Mouse (Mus musculus) forebrain, embryonic 10.5 days (tissue): ENCODE data around the gene Olfr1393. TPM values are rescaled to one million over a fixed set of nuclear protein-coding genes. Genes with fewer than 3 reads are reported as not detected.

Source experiments
- DNase-seq: peaks from one replicate; pipeline ENCODE4 v3.0.0-alpha.2; 2017; ENCODE audit warnings: low spot score; ENCODE audit errors: extremely low spot score
- H3K27ac ChIP-seq: fragments of 300-500 bp; sonication (generic); 2 replicates; pipeline ENCODE4 v1.5.1; 2016; ENCODE audit warnings: mild to moderate bottlenecking
- H3K27me3 ChIP-seq: fragments of 300-500 bp; sonication (generic); 2 replicates; pipeline ENCODE4 v1.6.1; 2016; ENCODE audit warnings: mild to moderate bottlenecking; ENCODE audit not compliant: poor library complexity, severe bottlenecking
- H3K36me3 ChIP-seq: fragments of 300-500 bp; sonication (generic); replicated peaks from 2 replicates; pipeline ENCODE4 v1.6.1; 2016; ENCODE audit warnings: mild to moderate bottlenecking, moderate library complexity
- H3K4me1 ChIP-seq: fragments of 300-500 bp; sonication (generic); 2 replicates; pipeline ENCODE4 v1.6.1; 2016
- H3K4me3 ChIP-seq: fragments of 300-500 bp; sonication (generic); 2 replicates; pipeline ENCODE4 v1.5.1; 2016; ENCODE audit warnings: mild to moderate bottlenecking, moderate library complexity
- H3K9me3 ChIP-seq: fragments of 300-500 bp; sonication (generic); 2 replicates; pipeline ENCODE4 v1.6.1; 2016; ENCODE audit warnings: mild to moderate bottlenecking, moderate library complexity
- WGBS: fragments of 180-500 bp; shearing (Covaris S2); methylation state at CpG from one replicate; pipeline ENCODE4 v1.1.7; 2016; 5-methylcytosine and 5-hydroxymethylcytosine counted together
- polyA plus RNA-seq: library from polyadenylated mRNA; unstranded; fragments of >200 nt; fragmentation: Nextera tagmentation; extraction: Ambion mirVana; gene quantifications from 2 replicates; pipeline ENCODE4 v1.2.1, GENCODE M21; 2016

Gene Olfr1393
- polyA plus RNA-seq, 1 experiment from 2014 or later = 0.07 TPM

DNA sequence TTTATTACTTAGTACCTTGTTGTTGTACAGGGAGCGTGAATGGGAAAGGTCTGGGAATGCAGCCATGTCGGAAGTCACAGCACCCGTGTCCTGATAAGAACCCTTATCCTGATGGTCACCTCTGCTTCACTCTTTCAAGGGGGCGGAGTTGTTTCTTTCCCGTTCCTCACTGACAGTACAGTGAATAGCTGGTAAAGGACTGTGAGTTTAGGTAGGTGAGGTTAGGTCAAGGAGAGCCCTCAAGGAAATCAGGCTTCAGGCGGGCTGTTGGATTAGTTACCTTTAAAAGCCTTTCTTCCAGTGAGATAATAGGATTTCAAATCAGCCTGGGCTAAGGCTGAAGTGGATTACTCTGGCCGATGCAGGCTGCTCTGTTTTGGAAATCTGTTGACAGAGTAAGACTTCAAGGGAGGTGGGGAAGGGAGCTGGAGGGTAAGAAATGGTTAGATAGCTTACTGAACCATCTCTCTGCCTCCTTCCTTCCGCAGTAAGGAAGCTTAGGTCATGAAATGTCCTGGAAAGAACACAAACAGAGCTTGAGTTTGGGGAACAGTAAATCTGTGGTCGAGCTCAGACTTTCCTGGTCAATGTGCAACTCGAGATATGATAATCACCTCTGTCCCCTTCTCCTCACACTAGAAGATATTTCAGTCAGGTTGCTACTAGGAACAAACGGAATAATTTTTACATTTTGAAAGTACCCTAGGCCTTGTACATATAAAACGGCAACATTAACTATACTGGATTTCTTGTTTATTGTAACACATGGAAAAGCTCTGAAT, 32.3 kb upstream of the Olfr1393 start:
- Histone ChIP-seq H3K36me3 (no peaks in the 10 kb centered on the region), H3K9me3 (no peaks in the 10 kb centered on the region), H3K27ac (peak overlapping the region; percentile 92; the same call in 1 of the 2 replicates), H3K27me3 (no peaks in the 10 kb centered on the region), H3K4me1 (peaks cover 66% of the 10 kb centered on the region), H3K4me3 (peak overlapping the region; percentile 65)
- 28% methylated on average over 12 of the region's 12 CpGs for WGBS
- DNase-seq = no peak

DNA sequence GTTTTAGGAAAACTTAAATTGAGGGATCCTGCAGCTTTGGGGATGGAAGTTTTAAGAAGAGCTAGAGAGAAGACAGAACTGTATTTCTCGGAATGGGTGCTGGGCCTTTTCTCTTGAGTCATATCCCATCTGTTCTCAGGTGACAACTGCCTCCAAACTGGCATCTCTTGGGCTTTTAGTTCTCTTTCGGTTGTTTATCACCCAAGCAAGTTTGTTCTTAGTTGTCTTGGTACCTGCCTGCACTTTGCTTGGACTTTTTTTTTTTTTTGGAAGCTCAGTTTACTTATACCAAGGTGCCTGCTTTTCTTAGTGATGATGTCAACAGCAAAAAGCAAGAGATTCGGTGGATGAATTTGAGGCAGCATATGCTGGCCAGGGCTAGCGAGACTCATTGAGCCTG, 31.6 kb upstream of the Olfr1393 start:
- no peaks in the 10 kb centered on the region for H3K27me3 ChIP-seq
- no peaks in the 10 kb centered on the region for H3K36me3 ChIP-seq
- 88% methylated on average over 4 of the region's 4 CpGs for WGBS
- H3K4me3 ChIP-seq = no peak overlapping the region
- H3K9me3 ChIP-seq = no peaks in the 10 kb centered on the region
- no peak overlapping the region for H3K27ac ChIP-seq
- H3K4me1 ChIP-seq = peaks cover 73% of the 10 kb centered on the region
- no peak for DNase-seq

DNA sequence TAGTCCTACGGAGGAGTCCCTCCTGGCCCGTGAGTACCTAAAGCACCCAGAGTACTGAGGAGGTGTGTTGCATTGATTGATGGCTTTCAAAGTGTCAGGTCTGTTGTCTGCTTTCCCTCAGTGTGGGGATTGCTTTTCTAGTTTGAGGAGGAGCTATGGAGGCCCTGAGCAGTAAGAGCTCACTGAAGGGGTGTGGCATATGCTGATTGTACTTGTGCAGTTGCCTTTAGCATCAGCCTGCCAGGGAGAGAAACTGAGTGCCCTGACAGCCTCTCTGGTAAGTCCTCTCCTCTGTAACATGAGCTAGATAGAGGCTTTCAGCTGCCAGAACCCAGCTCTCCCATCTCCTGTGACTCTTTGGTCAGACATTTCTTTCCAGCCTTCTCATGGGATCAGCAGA, 30.8 kb upstream of the Olfr1393 start:
- Histone ChIP-seq H3K4me3 (no peak overlapping the region), H3K4me1 (peaks cover 80% of the 10 kb centered on the region), H3K27ac (no peak overlapping the region), H3K36me3 (no peaks in the 10 kb centered on the region), H3K9me3 (no peaks in the 10 kb centered on the region), H3K27me3 (no peaks in the 10 kb centered on the region)
- no peak for DNase-seq
- 89% methylated on average over 2 of the region's 2 CpGs for WGBS

DNA sequence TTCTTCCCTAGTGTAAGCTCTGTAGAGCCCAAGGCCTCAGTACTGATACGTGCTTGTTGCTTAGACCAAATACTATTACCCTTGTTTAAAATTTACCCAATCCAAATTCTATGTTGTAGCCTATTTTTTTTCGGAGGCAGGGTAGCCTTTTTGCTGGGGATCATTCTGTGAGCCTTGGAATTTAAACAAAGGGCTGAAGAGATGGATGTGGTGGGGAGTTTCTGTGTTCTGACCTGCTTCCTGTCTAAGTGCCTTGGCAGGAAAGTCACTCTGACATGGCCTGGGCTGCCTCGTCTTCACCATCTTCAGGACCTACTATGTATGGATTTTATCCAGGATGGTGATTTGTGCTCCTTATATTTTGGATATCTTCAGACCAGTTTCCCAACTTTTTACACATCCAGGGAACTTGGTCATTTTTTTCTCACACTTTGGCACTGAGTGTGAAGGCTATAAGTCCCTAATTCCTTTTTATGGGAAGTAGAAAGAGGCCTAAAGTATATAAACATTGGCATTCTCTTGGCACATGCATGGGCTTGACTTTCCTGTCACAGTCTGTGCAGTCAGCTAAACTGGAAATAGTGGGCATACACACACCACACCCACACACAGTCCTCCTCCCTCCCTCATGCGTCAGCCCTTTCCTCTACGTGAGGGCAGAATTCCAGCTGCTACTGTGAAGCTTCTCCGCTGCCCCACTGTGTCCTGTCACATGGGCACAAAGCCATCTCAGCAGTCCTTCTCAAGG, 29.7 kb upstream of the Olfr1393 start:
- no peaks in the 10 kb centered on the region for H3K27me3 ChIP-seq
- WGBS = 60% methylated on average over 6 of the region's 6 CpGs
- H3K4me3 ChIP-seq = no peak overlapping the region
- peaks cover 9% of the 10 kb centered on the region for H3K36me3 ChIP-seq
- no peaks in the 10 kb centered on the region for H3K9me3 ChIP-seq
- no peak for DNase-seq
- peaks cover 71% of the 10 kb centered on the region for H3K4me1 ChIP-seq
- H3K27ac ChIP-seq = no peak overlapping the region

DNA sequence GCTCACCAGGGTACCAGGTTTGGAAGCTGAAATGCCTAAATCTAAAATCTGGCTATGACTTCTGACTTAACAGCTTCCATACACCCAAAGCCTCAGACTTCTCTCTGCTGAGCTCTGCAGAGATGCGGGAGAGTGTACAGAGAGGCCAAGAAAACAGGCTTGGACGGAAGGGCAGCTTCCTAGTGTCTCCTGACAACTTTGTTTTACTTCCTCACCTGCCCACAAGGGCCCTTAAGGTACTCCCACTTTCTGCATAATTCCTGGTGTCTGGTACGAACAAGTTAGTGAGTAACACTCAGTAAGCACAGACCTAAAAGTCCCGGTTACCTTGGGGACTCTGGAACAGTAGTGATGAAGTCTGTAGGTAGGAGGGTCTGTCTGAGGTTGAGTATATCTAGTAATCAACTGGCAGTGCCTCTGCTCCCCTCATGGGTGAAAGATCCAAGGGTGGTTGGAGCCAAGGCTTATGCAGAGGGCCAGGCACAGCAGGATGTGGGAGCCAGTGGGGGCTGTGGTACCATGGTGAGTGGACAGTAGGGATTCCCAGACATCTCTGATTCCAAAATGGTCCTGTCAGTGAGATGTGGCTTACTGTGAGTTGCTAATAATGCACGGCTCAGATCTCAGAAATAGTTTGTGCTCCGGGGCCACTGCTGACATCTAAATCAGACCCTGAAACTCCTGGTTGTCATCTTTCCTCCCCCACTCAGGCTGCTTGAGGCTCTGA, 29.0 kb upstream of the Olfr1393 start:
- WGBS = 68% methylated on average over 6 of the region's 6 CpGs
- Histone ChIP-seq H3K36me3 (peaks cover 16% of the 10 kb centered on the region), H3K9me3 (no peaks in the 10 kb centered on the region), H3K4me1 (peaks cover 70% of the 10 kb centered on the region), H3K4me3 (no peak overlapping the region), H3K27ac (peak overlapping the region; percentile 95; the same call in 1 of the 2 replicates), H3K27me3 (no peaks in the 10 kb centered on the region)
- DNase-seq = no peak

DNA sequence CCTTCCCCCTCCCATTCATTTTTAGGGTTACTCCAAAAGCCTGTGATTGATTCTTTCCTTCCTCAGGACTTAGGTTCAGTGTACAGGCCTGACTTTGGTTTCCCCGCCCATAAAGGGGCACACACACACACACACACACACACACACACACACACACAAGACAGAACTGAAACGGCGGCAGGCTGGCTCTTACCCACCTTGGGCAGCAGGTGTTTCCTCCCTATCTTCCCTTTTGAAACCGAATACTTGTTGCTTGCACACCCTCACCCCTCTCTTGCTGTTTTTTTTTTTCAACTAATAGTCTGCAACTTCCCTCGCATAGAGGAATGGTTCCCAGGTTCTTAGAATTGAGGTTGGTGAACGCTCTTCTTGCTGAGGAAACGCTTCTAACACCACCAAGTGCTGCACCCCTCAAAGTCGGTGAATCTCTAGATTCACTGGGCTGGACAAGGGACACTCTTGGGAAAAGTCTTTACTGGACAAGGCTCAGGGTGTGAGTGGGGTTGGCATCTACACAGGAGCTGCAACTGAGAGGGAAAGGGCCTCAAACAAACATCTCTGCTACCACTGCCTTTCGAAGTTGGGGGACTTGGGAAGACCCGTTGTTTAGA, 28.2 kb upstream of the Olfr1393 start:
- no peak for DNase-seq
- H3K27me3 ChIP-seq = no peaks in the 10 kb centered on the region

DNA sequence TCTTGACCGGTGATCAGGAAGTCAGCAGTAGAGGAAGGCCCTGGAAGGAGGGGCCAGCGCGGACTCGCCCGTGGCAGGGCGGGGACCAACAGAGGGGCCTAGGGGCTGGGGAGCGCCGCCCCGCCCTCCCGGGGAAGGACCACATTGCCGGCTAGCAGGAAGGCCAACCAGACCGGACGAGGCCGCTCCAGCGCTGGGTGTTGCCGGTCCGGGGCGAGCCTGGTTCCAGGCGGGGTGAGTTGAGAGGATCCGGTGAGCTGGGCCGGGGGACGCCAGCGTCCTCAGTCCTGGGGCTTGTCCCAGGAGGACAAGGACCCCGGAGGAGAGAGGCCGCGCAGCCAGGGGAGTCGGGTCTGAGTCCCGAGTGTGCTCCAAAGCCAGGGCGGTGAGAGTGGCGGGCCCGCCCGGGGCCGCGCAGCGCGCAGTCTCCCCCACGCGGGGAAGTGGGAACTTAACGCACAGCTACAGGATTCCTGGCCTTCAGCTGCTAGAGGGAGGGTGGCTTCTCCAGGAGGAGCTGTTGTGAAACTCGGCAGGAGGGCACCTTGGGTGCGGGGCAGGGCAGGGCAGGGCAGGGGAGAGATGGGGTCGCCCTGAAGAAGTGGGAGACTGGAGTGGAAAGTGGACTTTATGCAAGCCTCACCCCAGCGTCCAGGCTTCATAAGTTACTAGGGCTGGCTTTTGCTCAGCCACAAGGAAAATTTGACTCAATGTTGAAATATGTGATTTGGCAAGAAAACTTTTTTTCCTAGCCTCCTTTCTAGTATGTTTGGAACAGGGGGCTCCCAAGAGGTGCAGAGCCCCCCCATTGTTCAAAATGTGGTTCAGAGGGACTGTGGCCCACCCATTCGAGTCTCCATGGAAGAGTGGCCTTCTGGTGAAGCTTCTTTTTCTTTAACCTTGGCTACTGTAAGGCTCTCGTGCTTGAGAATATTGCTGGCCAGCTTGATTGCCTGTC, 27.4 kb upstream of the Olfr1393 start:
- peaks cover 54% of the 10 kb centered on the region for H3K4me1 ChIP-seq
- DNase-seq = peak; percentile 84
- 3% methylated on average over 45 of the region's 45 CpGs for WGBS

More for the DNA sequence above, 28.2 kb upstream of the Olfr1393 start:
- H3K9me3 ChIP-seq = no peaks in the 10 kb centered on the region
- peak overlapping the region; percentile 82 for H3K4me3 ChIP-seq
- 34% methylated on average over 10 of the region's 10 CpGs for WGBS
- peak overlapping the region; percentile 95 for H3K27ac ChIP-seq
- peaks cover 62% of the 10 kb centered on the region for H3K4me1 ChIP-seq
- H3K36me3 ChIP-seq = peaks cover 24% of the 10 kb centered on the region

DNA sequence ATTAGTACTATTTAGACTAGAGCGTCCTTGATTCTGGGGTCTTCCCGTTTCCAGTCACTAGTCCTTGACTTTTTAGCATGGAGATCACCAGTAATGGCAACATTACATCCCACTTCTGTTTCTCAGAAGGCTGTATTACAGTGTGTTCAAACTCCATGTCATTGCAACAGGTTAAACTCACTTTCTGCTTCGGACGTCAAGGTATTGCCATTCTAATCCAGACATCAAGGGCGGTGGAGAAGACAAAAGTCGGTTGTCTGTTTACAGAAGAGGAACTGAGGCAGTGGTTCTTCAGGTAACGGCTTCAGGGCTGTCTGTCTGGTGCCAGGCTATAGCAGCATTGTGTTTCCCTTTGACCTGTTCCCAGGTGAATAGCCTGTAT, 26.7 kb upstream of the Olfr1393 start:
- H3K4me1 ChIP-seq = peaks cover 47% of the 10 kb centered on the region
- no peak for DNase-seq
- peaks cover 33% of the 10 kb centered on the region for H3K36me3 ChIP-seq
- H3K27me3 ChIP-seq = no peaks in the 10 kb centered on the region
- no peaks in the 10 kb centered on the region for H3K9me3 ChIP-seq
- peak overlapping the region; percentile 82 for H3K4me3 ChIP-seq
- WGBS = 79% methylated on average over 7 of the region's 7 CpGs
- no peak overlapping the region for H3K27ac ChIP-seq

More for the DNA sequence above, 27.4 kb upstream of the Olfr1393 start:
- peaks cover 32% of the 10 kb centered on the region for H3K36me3 ChIP-seq
- H3K9me3 ChIP-seq = no peaks in the 10 kb centered on the region
- H3K27me3 ChIP-seq = no peaks in the 10 kb centered on the region
- H3K4me3 ChIP-seq = peak overlapping the region; percentile 82
- peak overlapping the region; percentile 95 for H3K27ac ChIP-seq

DNA sequence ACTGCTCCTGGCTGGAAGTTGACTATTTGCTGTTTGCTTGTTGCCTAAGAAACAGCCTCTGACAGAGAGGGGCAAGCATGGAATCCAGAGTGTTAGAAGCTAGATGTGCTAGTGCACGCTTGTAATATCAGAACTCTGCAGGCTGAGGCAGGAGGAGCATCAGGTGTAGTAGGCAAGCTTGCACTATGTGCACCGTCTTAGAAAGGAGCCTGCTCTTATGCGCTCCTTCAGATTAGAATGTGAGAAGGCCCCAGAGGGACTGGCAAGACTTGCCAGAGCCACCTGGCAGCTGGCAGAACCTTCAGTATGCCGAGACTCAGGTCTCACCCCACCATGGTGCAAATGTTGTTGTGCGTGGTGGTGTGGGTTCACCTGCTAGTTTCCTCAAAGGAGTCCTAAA, 26.1 kb upstream of the Olfr1393 start:
- Histone ChIP-seq H3K4me3 (no peak overlapping the region), H3K36me3 (peaks cover 36% of the 10 kb centered on the region), H3K9me3 (no peaks in the 10 kb centered on the region), H3K27me3 (no peaks in the 10 kb centered on the region), H3K4me1 (peaks cover 41% of the 10 kb centered on the region), H3K27ac (no peak overlapping the region)
- no peak for DNase-seq
- 95% methylated on average over 5 of the region's 5 CpGs for WGBS

DNA sequence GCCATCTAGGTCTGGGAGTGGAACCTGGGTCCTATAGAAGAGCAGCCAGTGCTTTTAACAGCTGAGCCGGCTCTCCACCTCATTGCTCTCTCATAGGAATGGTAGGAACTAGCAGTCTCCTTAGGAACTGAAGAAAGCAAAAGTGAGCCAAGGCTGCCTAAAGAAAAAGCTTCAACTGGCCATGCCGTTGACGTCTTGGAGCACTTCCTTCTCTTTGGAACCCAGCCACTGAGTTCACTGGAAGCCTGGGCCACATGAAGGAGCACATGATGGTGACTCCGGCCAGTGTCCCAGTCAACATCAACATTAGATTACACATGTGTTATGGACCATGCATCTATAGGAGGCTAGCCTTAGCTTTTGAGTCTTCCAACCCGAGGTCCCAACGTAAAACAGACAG, 25.1 kb upstream of the Olfr1393 start:
- Histone ChIP-seq H3K9me3 (no peaks in the 10 kb centered on the region), H3K4me1 (peaks cover 35% of the 10 kb centered on the region), H3K4me3 (no peak overlapping the region), H3K36me3 (peaks cover 43% of the 10 kb centered on the region), H3K27me3 (no peaks in the 10 kb centered on the region), H3K27ac (no peak overlapping the region)
- WGBS = 93% methylated on average over 6 of the region's 6 CpGs
- DNase-seq = no peak

DNA sequence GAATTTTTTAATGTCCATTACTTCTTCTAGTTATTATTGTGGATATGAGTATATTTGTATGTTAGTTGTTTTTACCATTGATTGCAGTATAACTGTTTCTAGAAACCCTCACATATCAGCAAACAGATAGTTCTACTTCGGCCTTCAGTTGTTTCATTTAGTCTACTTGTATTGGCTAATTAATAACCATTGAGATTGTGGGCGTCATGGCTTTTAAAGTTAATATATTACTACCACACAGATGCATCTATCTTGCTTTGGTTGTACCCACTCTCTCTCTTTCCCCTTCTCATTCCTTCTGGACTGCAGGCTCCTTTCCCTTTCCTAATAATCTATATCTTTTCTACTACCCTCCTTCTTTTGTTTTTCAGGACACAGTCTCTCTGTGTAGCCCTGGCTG, 18.8 kb upstream of the Olfr1393 start:
- Histone ChIP-seq H3K4me3 (no peak overlapping the region), H3K27ac (no peak overlapping the region), H3K4me1 (no peaks in the 10 kb centered on the region; the same call in 1 of the 2 replicates), H3K9me3 (no peaks in the 10 kb centered on the region), H3K36me3 (peaks cover 72% of the 10 kb centered on the region), H3K27me3 (no peaks in the 10 kb centered on the region)
- DNase-seq = no peak
- 94% methylated on average over 2 of the region's 2 CpGs for WGBS
